Mouse (Mus musculus) testis, adult 2 months (tissue): Measurements from ENCODE around the gene Fnip2.

Experiments
- CTCF ChIP-seq: fragments of 200-500 bp; IDR thresholded peaks from 2 replicates; pipeline ENCODE4 v1.5.1; 2012; ENCODE audit warnings: low read depth, mild to moderate bottlenecking, inconsistent platforms, low read length, moderate library complexity; ENCODE audit not compliant: control insufficient read depth, insufficient read depth, insufficient replicate concordance
- POLR2A ChIP-seq: fragments of 200-500 bp; IDR thresholded peaks from 2 replicates; pipeline ENCODE4 v1.6.1; 2012; ENCODE audit warnings: low read depth, mild to moderate bottlenecking, inconsistent platforms, low read length, moderate library complexity; ENCODE audit not compliant: control insufficient read depth

- TF ChIP-seq CTCF (no peak), POLR2A (no peak)
These were observed 8.2 kb upstream of the Fnip2 start for GRCm38 (mm10) chr3:79575576-79576467.
